9 mouse cellular contexts compared by ENCODE assay signal in genomic region chr10:77260166-77260875, GRCm38 (mm10). TPM values are rescaled to one million over a fixed set of nuclear protein-coding genes. Genes with fewer than 3 reads are reported as not detected.
DNase-seq lines count a peak whose midpoint lies in the region; ATAC-seq and TF ChIP-seq lines count a peak whose summit lies in the region.
"Had no signal": no experiment of that assay in that cellular context is flagged by ENCODE, and none has a peak within 500 bp of the region (broad histone marks: within the 10 kb centered on the region; RNA-seq: fewer than 3 reads in every experiment).

No protein-coding gene starts in this region.

- peak; percentile 51 for DNase-seq in cerebellum, adult 11-12 months
- no peak for DNase-seq in cerebellum, postnatal 25 days
- no peak for DNase-seq in lung, postnatal 0 days (ENCODE audit: low spot score)
- DNase-seq in lung, postnatal 10 days = no peak
- no peak for DNase-seq in limb, embryonic 14.5 days (ENCODE audit: low spot score)
- no peak for DNase-seq in c-Kit-positive CD71-positive TER-119-positive erythroid progenitor cells, embryonic 14.5 days (ENCODE audit: low spot score)
- DNase-seq in frontal cortex, postnatal 10 days (ENCODE audit: low spot score in 2 of 2) = no peak
- DNase-seq: gastrocnemius, postnatal 36 days had no signal

- 74% methylated on average over 17 of the region's 17 CpGs for WGBS in lung, postnatal 0 days
- 89% methylated on average over 17 of the region's 17 CpGs for WGBS in limb, embryonic 14.5 days
- WGBS in stomach, embryonic 16.5 days = 77% methylated on average over 17 of the region's 17 CpGs

- no peaks in the 10 kb centered on the region for H3K4me1 ChIP-seq in lung, postnatal 0 days (ENCODE audit: insufficient read depth, low read depth, low read length)
- H3K4me1 ChIP-seq in limb, embryonic 14.5 days (ENCODE audit: control insufficient read depth, insufficient read depth, low read length) = peaks cover 12% of the 10 kb centered on the region
- peaks cover 9% of the 10 kb centered on the region for H3K4me1 ChIP-seq in stomach, embryonic 16.5 days (ENCODE audit: control insufficient read depth, insufficient read depth, low read length)

- TF ChIP-seq EP300 in lung, postnatal 0 days (IDR thresholded peaks at IDR 0.05) = no peak

- peak overlapping the region; percentile 81 for H3K4me2 ChIP-seq in lung, postnatal 0 days (replicated peaks; ENCODE audit: low read depth, low read length)
- peak overlapping the region; percentile 75 for H3K4me2 ChIP-seq in limb, embryonic 14.5 days (replicated peaks; ENCODE audit: low read depth, low read length, severe bottlenecking)
- H3K4me2 ChIP-seq in stomach, embryonic 16.5 days (ENCODE audit: low read depth, low read length) = peak overlapping the region; percentile 65

- peak overlapping the region; percentile 93 for H3K4me3 ChIP-seq in lung, postnatal 0 days (ENCODE audit: low read depth, low read length)
- H3K4me3 ChIP-seq in limb, embryonic 14.5 days (replicated peaks; ENCODE audit: low read length) = peak overlapping the region; percentile 95
- H3K4me3 ChIP-seq in stomach, embryonic 16.5 days (replicated peaks; ENCODE audit: low read length) = peak overlapping the region; percentile 91

- no peak for TF ChIP-seq POLR2A in limb, embryonic 14.5 days (IDR thresholded peaks at IDR 0.05; ENCODE audit: borderline replicate concordance, extremely low read depth, insufficient read depth, insufficient read length)

- H3K9ac ChIP-seq in lung, postnatal 0 days (replicated peaks; ENCODE audit: low read depth) = peak overlapping the region; percentile 88; the same call in 1 of the 2 replicates
- H3K9ac ChIP-seq in limb, embryonic 14.5 days (ENCODE audit: low read depth, low read length, severe bottlenecking) = peak overlapping the region; percentile 90
- peak overlapping the region; percentile 37; the same call in 1 of the 2 replicates for H3K9ac ChIP-seq in stomach, embryonic 16.5 days (ENCODE audit: low read length)

- H3K36me3 ChIP-seq in lung, postnatal 0 days (ENCODE audit: insufficient read depth, low read length) = peaks cover 17% of the 10 kb centered on the region; the same call in 1 of the 2 replicates
- peaks cover 46% of the 10 kb centered on the region for H3K36me3 ChIP-seq in limb, embryonic 14.5 days (ENCODE audit: control insufficient read depth, insufficient read depth, low read length)
- peaks cover 24% of the 10 kb centered on the region for H3K36me3 ChIP-seq in stomach, embryonic 16.5 days (ENCODE audit: control insufficient read depth, insufficient read depth, low read length)

- no peaks in the 10 kb centered on the region for H3K27me3 ChIP-seq in lung, postnatal 0 days (replicated peaks; ENCODE audit: insufficient read depth, low read length)
- no peaks in the 10 kb centered on the region for H3K27me3 ChIP-seq in limb, embryonic 14.5 days (ENCODE audit: control insufficient read depth, insufficient read depth, low read length)
- H3K27me3 ChIP-seq in stomach, embryonic 16.5 days (ENCODE audit: control insufficient read depth, insufficient read depth, low read length) = no peaks in the 10 kb centered on the region

- no peak for ATAC-seq in lung, postnatal 0 days
- no peak for ATAC-seq in limb, embryonic 14.5 days (ENCODE audit: low FRiP score, low read depth)
- no peak for ATAC-seq in stomach, embryonic 16.5 days (ENCODE audit: insufficient read depth, low FRiP score)

- no peaks in the 10 kb centered on the region for H3K9me3 ChIP-seq in lung, postnatal 0 days (ENCODE audit: low read length)
- no peaks in the 10 kb centered on the region for H3K9me3 ChIP-seq in limb, embryonic 14.5 days (ENCODE audit: control insufficient read depth, low read length)
- no peaks in the 10 kb centered on the region for H3K9me3 ChIP-seq in stomach, embryonic 16.5 days (replicated peaks; ENCODE audit: control insufficient read depth, low read length)

- TF ChIP-seq CTCF in lung, postnatal 0 days (IDR thresholded peaks at IDR 0.05) = no peak

- H3K27ac ChIP-seq in lung, postnatal 0 days (ENCODE audit: low read length) = no peak overlapping the region
- H3K27ac ChIP-seq in limb, embryonic 14.5 days (replicated peaks; ENCODE audit: low read depth, low read length) = no peak overlapping the region
- H3K27ac ChIP-seq in stomach, embryonic 16.5 days (ENCODE audit: low read length) = no peak overlapping the region

RNA-seq across cellular contexts. Expression of gene Pofut2, which starts 1.3 kb away (rescaled TPM):
- 84.2 and 84.4 TPM in 2 replicates for polyA plus RNA-seq in lung, postnatal 0 days (2015; fragmentation: Nextera tagmentation; extraction: Ambion mirVana)
- 147 and 162 TPM in 2 replicates for polyA plus RNA-seq in limb, embryonic 14.5 days (2012; rRNA removed)
- polyA plus RNA-seq in limb, embryonic 14.5 days (2014; fragmentation: Nextera tagmentation; extraction: Ambion mirVana) = 167 and 168 TPM in 2 replicates
- polyA plus RNA-seq in stomach, embryonic 16.5 days (2015; fragmentation: Nextera tagmentation; extraction: Ambion mirVana) = 125 and 137 TPM in 2 replicates

Comparison
In these comparisons a context has a peak if more than half of its experiments do, and no peak if none do; other contexts are left out.
1. H3K9ac ChIP-seq: peak in every context shown above with its lines; median percentile 90 in limb, embryonic 14.5 days; 88 in lung, postnatal 0 days; 37 in stomach, embryonic 16.5 days.